Mouse (Mus musculus) liver, postnatal 0 days (tissue): Measurements from ENCODE around the gene Msh5. TPM values are rescaled to one million over a fixed set of nuclear protein-coding genes. Genes with fewer than 3 reads are reported as not detected.

Experiments
- ATAC-seq: fragments of 200-750 bp; cut with Nextera tagmentation; 2 replicates; pipeline ENCODE4 v1.8.0; 2017; ENCODE audit warnings: mild to moderate bottlenecking, moderate library complexity
- DNase-seq: peaks from one replicate; pipeline ENCODE4 v3.0.0-alpha.2; 2016
- H3K27ac ChIP-seq: fragments of 300-500 bp; sonication (generic); 2 replicates; pipeline ENCODE4 v1.5.1; 2014; ENCODE audit warnings: antibody characterized with exemption, moderate library complexity, mild to moderate bottlenecking, low read depth
- H3K27me3 ChIP-seq: fragments of 300-500 bp; sonication (generic); 2 replicates; pipeline ENCODE4 v1.6.1; 2014; ENCODE audit warnings: low read length, control low read depth, mixed read lengths; ENCODE audit not compliant: insufficient read depth
- H3K36me3 ChIP-seq: fragments of 300-500 bp; sonication (generic); replicated peaks from 2 replicates; pipeline ENCODE4 v1.6.1; 2014; ENCODE audit warnings: mild to moderate bottlenecking, control low read depth, low read length, moderate library complexity, mixed read lengths; ENCODE audit not compliant: insufficient read depth
- H3K4me1 ChIP-seq: fragments of 300-500 bp; sonication (generic); 2 replicates; pipeline ENCODE4 v1.6.1; 2014; ENCODE audit warnings: antibody characterized with exemption, mild to moderate bottlenecking, control low read depth; ENCODE audit not compliant: insufficient read depth
- H3K4me2 ChIP-seq: fragments of 300-500 bp; sonication (generic); 2 replicates; pipeline ENCODE4 v1.6.1; 2014; ENCODE audit warnings: low read depth, mild to moderate bottlenecking, low read length, moderate library complexity, mixed read lengths
- H3K4me3 ChIP-seq: fragments of 300-500 bp; sonication (generic); 2 replicates; pipeline ENCODE4 v1.5.1; 2014; ENCODE audit warnings: low read depth, low read length
- H3K9ac ChIP-seq: fragments of 300-500 bp; sonication (generic); replicated peaks from 2 replicates; pipeline ENCODE4 v1.6.1; 2014; ENCODE audit warnings: mild to moderate bottlenecking, moderate library complexity
- H3K9me3 ChIP-seq: fragments of 300-500 bp; sonication (generic); 2 replicates; pipeline ENCODE4 v1.6.1; 2016; ENCODE audit warnings: mild to moderate bottlenecking, control low read depth, low read length, mixed read lengths
- CTCF ChIP-seq: sonication (generic); IDR thresholded peaks from 2 replicates; pipeline ENCODE4 v1.5.1; 2016; ENCODE audit warnings: antibody characterized with exemption, low read depth
- EP300 ChIP-seq: IDR thresholded peaks from 2 replicates; pipeline ENCODE4 v1.6.1; 2016; ENCODE audit warnings: antibody characterized with exemption, low read depth, mild to moderate bottlenecking
- WGBS: fragments of 180-500 bp; shearing (Covaris S2); extraction: QIAGEN DNeasy Blood & Tissue Kit; methylation state at CpG from one replicate; pipeline ENCODE4 v1.1.7; 2014; ENCODE audit not compliant: insufficient replicate concordance; 5-methylcytosine and 5-hydroxymethylcytosine counted together
- polyA plus RNA-seq: library from polyadenylated mRNA; unstranded; fragments of >200 nt; fragmentation: Nextera tagmentation; extraction: Ambion mirVana; gene quantifications from 2 replicates; pipeline ENCODE4 v1.2.1, GENCODE M21; 2015

The Msh5 gene
- polyA plus RNA-seq, 1 experiment from 2014 or later: 4.2 TPM

GRCm38 (mm10) chr17:35063466-35063865 is 16.9 kb upstream of the Msh5 start:
- peaks cover 32% of the 10 kb centered on the region for H3K4me1 ChIP-seq

DNA sequence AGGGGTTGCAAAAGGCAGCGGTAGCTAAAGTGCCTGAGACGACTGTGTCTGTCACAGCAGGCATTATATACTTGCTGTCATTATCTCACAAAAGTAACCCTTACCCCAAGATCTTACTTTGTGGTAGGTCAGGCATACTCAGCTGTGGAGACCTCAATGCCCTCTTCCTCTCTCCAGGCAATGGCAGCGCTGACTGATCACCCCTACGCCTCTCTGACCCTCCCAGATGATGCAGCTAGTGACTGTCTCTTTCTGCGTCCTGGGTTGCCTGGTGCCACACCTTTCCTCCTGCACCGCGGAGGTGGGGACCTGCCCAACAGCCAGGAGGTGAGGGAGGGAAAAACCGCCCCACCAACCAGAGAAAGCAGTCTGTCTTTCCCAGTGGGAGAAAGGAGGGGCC is 14.8 kb upstream of the Msh5 start:
- Histone ChIP-seq H3K4me3 (no peak overlapping the region), H3K9me3 (no peaks in the 10 kb centered on the region), H3K4me2 (no peak overlapping the region), H3K9ac (no peak overlapping the region), H3K27ac (no peak overlapping the region), H3K4me1 (peaks cover 32% of the 10 kb centered on the region), H3K27me3 (peaks cover 32% of the 10 kb centered on the region), H3K36me3 (peaks cover 23% of the 10 kb centered on the region)
- TF ChIP-seq EP300: no peak
- TF ChIP-seq CTCF: no peak
- no peak for DNase-seq
- ATAC-seq: no peak
- WGBS: 84% methylated on average over 8 of the region's 8 CpGs

More at GRCm38 (mm10) chr17:35063466-35063865, 16.9 kb upstream of the Msh5 start:
- DNase-seq (no peak), ATAC-seq (no peak)
- peaks cover 49% of the 10 kb centered on the region for H3K27me3 ChIP-seq
- no peak overlapping the region for H3K4me2 ChIP-seq
- no peak for TF ChIP-seq EP300
- no peak for TF ChIP-seq CTCF
- no peaks in the 10 kb centered on the region for H3K9me3 ChIP-seq
- no peak overlapping the region for H3K9ac ChIP-seq
- whole genome bisulfite sequencing: 90% methylated on average over 3 of the region's 3 CpGs
- H3K36me3 ChIP-seq: peaks cover 7% of the 10 kb centered on the region; the same call in 1 of the 2 replicates
- H3K27ac ChIP-seq: no peak overlapping the region
- no peak overlapping the region for H3K4me3 ChIP-seq

DNA sequence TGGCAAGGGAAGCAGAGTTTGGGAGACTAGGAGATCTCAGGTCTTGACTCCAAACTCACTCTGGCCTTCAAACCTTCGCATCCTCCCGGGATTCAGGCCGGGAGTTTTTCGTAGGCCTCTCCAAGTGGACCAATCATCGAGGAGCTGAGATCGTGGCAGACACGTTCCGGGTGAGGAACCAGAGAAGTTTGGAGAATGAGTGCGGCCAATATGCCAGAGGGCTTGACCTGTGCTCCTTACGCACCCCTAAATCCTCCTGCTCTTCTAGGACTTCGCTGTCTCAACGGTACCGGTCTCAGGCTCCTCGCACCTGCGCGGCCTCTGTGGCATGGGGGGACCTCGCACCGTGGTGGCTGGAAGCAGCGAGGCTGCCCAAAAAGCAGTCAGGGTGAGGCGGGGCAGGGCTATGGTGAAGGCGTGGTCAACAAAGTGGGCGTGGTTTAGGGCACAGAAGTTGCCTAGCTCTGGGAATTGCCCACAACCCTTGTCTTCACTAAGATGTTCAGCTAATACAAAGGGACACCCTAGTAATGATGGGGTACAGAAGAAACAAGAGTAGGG is 14.3 kb upstream of the Msh5 start:
- Histone ChIP-seq H3K9ac (0 out of 2 replicates have a peak overlapping the region, but pooled peaks have one; percentile 30), H3K4me3 (no peak overlapping the region), H3K4me1 (peaks cover 30% of the 10 kb centered on the region), H3K4me2 (no peak overlapping the region), H3K27me3 (peaks cover 27% of the 10 kb centered on the region), H3K36me3 (peaks cover 28% of the 10 kb centered on the region), H3K27ac (no peak overlapping the region), H3K9me3 (no peaks in the 10 kb centered on the region)
- DNase-seq (peak; percentile 61), ATAC-seq (no peak)
- WGBS: 70% methylated on average over 22 of the region's 22 CpGs
- TF ChIP-seq EP300: no peak
- TF ChIP-seq CTCF: no peak

DNA sequence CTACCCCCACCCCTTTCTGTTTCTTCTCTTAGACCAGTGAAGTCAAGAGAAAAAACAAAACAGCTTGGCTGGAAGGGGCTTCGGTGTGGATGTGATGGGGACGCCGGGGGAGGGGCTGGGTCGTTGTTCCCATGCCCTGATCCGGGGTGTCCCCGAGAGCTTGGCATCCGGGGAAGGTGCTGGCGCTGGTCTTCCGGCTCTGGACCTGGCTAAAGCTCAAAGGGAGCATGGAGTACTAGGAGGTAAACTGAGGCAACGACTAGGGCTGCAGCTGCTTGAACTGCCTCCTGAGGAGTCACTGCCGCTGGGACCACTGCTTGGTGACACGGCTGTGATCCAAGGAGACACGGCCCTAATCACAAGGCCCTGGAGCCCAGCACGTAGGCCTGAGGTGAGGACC is 13.5 kb upstream of the Msh5 start:
- DNase-seq (no peak), ATAC-seq (no peak)
- H3K9ac ChIP-seq: peak overlapping the region; percentile 64
- H3K27me3 ChIP-seq: peaks cover 19% of the 10 kb centered on the region
- peaks cover 23% of the 10 kb centered on the region for H3K4me1 ChIP-seq
- H3K4me3 ChIP-seq: peak overlapping the region; percentile 59
- TF ChIP-seq CTCF (no peak), EP300 (no peak)
- 46% methylated on average over 14 of the region's 14 CpGs for WGBS
- H3K36me3 ChIP-seq: peaks cover 35% of the 10 kb centered on the region
- H3K4me2 ChIP-seq: peak overlapping the region; percentile 96
- no peaks in the 10 kb centered on the region for H3K9me3 ChIP-seq
- H3K27ac ChIP-seq: no peak overlapping the region

DNA sequence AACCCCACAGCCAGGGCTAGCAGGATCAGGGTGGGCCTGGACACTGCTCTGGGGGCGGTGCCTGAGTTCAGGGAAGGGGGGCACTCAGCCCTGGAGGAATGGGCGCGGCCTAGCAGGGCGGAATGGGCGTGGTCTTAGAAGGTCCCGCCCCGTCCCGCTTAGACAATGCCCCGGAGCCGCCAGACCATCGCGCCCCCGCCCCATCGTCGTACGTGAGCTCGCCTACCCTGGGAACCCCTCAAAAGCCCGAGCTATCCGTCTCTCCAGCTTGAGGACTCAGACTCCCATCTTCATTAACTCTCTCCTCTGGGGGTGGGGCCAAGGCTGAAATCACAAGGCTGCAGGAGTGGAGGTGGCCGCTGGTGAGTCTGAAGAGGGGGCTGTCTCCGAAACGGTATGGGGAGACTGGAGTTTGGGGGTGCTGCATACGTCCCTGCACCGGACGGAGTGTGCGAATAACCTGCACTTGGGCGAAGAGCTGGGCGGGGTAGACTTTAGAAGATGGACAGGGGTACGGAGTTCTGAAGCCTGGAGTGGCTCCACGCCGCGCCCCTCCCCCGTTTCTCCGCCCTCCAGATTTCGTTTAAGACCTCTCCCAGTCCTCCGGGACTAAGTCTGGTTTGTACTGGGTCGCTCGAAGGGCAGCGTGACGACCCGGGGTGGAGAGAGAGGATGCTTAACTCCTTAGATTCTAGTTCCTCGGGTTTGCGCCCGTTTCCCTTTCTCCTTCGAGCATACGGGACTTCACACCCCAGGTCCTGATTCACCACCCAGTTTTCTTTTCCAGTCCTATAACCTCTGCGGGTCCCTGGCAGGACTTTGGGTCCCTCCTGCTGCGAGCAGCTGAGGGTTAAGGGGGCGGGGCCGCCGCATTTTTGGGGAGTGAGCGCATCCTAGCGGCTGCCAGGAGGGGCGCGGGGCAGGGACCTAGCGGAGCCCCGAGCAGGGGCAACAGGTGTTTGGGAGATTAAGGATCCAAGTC is 12.7 kb upstream of the Msh5 start, which contains the start of gene Ddah2:
TSS of gene Ddah2 (plus strand) at position 125 of the 982 bp plus-strand sequence.
- peak; percentile 80 for ATAC-seq
- Histone ChIP-seq H3K27ac (peak within 1 kb of the TSS; percentile 77), H3K4me3 (peak within 1 kb of the TSS; percentile 59), H3K9ac (peak within 1 kb of the TSS; percentile 64), H3K9me3 (no peaks in the 10 kb centered on the region), H3K36me3 (peaks cover 43% of the 10 kb centered on the region), H3K27me3 (peaks cover 11% of the 10 kb centered on the region), H3K4me1 (peaks cover 19% of the 10 kb centered on the region), H3K4me2 (peak within 1 kb of the TSS; percentile 96)
- 1% methylated on average over 57 of the region's 57 CpGs for WGBS
- no peak for TF ChIP-seq EP300
- peak; percentile 91 for TF ChIP-seq CTCF
- peak; percentile 89 for DNase-seq

DNA sequence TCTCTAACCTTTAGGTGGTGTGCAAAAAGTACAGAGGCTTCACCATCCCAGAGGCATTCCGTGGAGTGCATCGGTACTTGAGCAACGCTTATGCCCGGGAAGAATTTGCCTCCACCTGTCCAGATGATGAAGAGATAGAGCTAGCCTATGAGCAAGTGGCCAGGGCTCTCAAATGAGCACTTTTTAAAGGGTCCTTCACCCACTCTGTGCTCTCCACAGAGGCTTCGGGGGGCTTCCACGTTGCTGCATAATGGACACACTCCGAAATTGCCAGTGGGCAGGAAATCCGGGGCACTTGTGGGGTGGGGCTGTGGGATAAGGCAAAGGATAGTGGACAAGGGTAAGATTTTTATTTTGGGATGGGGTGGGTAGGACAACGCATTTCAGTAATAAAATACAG is 11.8 kb upstream of the Msh5 start:
- Histone ChIP-seq H3K27ac (no peak overlapping the region), H3K4me2 (no peak overlapping the region), H3K4me3 (no peak overlapping the region), H3K4me1 (peaks cover 19% of the 10 kb centered on the region), H3K27me3 (peaks cover 3% of the 10 kb centered on the region; the same call in 1 of the 2 replicates), H3K9me3 (no peaks in the 10 kb centered on the region), H3K36me3 (peaks cover 50% of the 10 kb centered on the region), H3K9ac (no peak overlapping the region)
- no peak for ATAC-seq
- TF ChIP-seq EP300 (no peak), CTCF (no peak)
- no peak for DNase-seq
- WGBS: 66% methylated on average over 9 of the region's 9 CpGs
